Mouse (Mus musculus): Measurements from ENCODE around the gene Tcte1.

Gene Tcte1

GRCm38 (mm10) chr17:45547461-45548190, 24.4 kb downstream of the Tcte1 start:
- peak; percentile 85 for DNase-seq (ENCODE audit: low read depth, low spot score)

GRCm38 (mm10) chr17:45548541-45549512, 25.6 kb downstream of the Tcte1 start:
- DNase-seq (ENCODE audit: low read depth, low spot score), result peak; percentile 93

DNA sequence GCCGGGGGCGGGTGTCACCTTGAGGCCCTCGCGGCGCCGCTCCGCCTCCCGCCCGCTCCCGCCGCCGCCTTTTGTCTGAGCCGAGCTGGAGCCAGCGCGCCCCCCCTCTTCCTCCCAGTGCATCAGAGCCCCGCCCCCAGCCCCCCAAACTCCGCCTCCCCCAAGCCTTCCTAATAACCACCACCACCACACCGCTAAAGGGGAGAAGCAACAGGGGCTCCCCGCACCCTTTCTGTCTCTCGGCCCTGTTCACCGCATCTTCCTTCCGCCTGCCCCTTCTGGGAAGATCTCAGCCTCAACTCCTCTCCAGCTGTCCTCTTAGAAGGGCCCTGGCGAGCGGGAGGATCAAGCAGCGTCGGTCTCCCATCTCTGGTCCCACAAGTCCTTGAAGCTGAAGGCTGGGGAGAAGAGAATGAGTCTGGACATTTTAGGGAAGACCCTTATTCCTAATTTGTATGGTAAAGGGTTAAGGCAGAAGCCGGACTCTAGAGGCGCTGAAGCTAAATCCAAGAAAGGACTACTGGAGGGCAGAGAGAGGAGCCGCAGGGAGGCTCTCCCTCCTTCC, 26.5 kb downstream of the Tcte1 start, which contains the start of gene Tmem151b:
Gene Tmem151b, minus strand, starts transcription at position 61 of the 565 bp plus-strand sequence.
- peak; percentile 88 for DNase-seq (ENCODE audit: low read depth, low spot score)

DNA sequence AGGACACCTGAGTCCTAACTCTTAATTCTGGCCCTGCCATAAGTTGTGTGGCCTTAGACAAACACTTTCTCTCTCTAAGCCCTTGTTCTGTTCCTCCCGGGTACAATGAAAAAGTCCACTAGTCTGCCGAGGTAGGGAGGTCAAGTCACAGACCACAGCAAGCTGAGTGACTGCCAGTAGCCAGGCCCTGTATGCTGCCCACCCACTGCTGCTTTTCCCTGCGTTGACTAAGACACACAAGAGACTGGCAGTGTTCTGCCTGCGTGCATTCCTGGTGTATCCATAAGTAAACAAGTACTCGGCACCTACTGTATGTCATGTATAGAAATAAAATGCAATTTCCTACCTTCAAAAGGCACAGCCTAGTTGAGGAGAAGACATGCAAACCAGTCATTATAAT, 27.0 kb downstream of the Tcte1 start:
- DNase-seq (ENCODE audit: low read depth, low spot score), result peak; percentile 33

DNA sequence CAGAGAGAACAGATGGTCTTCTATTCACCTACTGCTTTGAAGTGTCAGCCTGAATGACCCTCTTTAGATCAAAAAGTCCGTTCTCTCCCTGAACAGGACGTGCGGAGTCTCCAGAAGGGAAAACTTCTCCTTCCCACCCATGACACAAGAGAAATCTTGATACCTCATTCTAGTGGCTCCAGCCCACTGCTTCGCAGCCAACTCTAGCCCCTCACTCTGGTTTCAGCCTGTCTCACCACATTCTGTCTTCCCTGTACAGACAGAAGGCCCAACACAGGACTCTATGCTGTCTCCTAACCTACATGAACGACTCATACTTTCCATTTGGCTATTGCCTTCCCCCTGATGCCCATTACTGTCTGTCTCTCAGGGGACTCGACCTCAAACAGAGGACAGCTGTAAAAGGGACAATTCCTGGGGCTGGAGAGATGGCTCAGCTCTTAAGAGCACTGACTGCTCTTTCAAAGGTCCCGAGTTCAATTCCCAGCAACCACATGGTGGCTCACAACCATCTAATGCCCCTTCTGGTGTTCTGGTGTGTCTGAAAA, 28.1 kb downstream of the Tcte1 start:
- DNase-seq (ENCODE audit: low read depth, low spot score), result no peak

DNA sequence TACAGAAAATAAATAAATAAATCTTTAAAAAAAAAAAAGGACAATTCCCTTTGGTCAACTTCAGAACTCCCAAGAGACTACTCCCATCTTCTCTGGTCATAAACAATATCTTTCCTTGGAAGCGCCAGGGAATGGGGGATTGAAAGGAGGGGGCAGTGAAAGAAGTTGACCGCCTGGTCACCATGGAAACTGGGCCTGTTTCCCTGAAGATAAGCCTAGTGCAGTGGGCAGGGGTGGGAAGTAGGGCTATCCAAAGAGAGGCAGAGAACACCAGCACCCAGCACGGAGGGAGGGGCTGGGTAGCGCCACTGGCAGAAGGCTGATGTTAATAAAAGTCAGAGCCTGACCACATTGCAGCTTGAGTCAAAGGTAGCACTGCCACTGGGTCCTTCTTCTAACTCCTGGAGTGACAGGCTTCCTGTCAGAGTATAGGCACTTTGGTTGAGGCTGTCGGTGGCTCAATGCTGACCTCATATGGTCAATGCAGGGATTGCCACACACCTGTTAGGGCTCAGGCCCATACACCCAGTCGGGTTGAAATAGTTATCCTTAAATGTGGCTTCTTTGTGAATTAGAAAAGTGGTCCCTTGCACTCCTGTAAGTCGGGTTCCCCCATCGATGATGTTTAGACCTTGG, 28.7 kb downstream of the Tcte1 start:
- peak; percentile 89 for DNase-seq (ENCODE audit: low read depth, low spot score)

GRCm38 (mm10) chr17:45553065-45553464, 29.8 kb downstream of the Tcte1 start:
- no peak for DNase-seq (ENCODE audit: low read depth, low spot score)

- DNase-seq (ENCODE audit: low read depth, low spot score), result no peak
Observed at GRCm38 (mm10) chr17:45554420-45554819, 31.2 kb downstream of the Tcte1 start.

- DNase-seq (ENCODE audit: low read depth, low spot score), result peak; percentile 94
Observed at GRCm38 (mm10) chr17:45555452-45556106, 32.3 kb downstream of the Tcte1 start, which contains the start of gene Nfkbie. Gene Nfkbie (plus strand): TSS chr17:45555703.

GRCm38 (mm10) chr17:45556107-45556489, 32.9 kb downstream of the Tcte1 start:
- no peak for DNase-seq (ENCODE audit: low read depth, low spot score)

- DNase-seq (ENCODE audit: low read depth, low spot score), result no peak
Observed at GRCm38 (mm10) chr17:45556514-45557245, 33.4 kb downstream of the Tcte1 start.

DNA sequence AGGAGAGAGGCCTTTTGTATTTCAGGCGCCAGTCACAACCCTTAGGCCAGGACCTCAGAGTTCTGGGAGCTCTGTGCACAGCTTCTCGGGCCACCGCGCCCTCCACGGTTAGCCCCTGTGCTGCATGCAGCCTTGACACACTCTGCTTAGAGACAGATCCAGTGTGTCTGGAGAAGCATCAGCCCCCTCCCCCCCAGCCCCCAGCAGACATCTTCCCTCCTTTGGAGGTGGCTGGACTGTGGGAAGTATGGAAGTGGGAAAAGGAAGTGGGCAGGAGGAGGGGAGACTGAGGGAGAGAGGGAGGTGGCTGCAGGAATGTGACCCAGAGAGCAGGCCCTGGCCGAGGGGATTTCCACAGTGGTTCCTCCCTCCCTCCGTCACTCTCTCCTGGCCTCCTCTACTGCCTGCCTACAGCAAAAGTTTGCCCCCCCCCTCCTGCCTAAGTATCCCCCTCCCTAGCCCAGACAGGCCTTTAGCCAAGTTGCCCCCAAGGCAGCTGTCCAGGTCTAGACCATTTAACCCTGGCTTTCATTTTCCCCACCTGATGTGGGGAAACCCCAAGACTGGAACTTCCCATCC, 34.1 kb downstream of the Tcte1 start:
- DNase-seq (ENCODE audit: low read depth, low spot score), result no peak

DNA sequence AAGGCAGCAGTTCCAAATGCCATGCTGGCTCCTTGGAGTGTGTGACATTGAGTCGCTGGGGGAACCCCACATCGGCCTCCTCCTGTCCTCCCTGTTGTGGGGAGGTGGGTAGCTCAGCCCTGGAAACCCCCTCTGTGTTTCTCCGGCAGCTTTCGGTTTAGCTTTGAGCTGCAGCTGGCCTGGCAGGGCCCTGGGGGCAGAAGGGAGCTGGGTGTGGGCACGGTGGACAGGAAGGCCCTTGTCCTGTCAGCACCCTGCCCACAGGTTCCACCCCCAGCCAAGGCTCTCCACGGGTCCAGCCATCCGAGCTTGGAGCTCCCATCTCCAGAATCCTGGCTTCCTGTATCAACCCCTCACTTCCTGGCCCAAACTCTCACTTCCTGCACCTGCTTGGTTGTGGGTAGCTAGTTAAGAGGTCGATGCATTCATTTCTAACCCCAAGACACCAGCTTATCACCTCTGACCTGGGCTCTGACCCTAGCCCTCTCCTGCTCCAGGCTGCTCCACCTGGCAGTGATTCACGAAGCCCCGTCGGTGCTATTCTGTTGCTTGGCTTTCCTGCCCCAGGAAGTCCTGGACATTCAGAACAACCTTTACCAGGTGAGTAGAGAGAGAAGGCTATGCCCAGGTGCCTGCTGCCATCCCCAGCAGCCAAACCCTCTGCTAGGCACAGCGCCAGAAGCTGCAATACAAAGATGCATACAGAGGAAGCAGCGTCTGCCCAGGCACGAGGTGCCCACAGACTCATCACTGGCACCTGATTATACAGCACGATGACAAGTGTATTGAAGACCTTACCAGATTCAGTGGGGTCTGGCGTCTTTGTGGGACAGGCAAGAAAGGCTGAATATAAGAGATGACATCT, 35.0 kb downstream of the Tcte1 start:
- DNase-seq (ENCODE audit: low read depth, low spot score), result no peak

DNA sequence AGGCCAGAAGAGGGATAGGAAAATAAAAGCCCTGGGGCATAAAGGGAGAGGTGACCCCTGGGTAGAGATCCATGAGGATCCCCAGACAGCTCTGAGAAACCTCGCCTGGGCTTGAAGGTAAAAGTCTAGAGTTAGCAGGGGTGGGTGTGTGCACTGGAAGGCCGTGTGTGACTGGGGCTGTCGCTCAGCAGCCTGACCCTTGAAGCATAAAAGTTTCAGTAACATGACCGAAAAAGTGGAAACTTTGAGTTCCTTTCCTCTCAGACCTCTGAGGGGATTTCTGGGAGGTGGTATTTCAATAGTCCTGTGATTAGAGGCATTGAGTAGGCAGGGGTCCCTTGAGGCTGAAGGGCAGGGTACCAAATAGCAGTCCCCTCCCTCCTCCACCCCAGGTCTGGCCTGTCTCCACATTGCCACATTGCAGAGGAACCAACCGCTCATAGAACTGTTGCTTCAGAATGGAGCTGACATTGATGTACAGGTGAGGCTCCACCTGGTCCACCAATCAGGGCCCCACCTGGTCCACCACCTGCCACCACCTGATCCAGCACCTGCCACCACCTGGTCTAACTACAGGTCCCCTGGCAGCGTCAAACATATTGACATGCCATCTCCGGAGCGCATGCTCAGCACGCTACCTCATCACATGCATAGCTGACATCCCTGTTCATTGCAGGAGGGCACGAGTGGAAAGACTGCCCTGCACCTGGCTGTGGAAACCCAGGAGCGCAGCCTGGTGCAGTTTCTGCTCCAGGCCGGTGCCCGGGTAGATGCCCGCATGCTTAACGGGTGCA, 36.7 kb downstream of the Tcte1 start:
- peak; percentile 69 for DNase-seq (ENCODE audit: low read depth, low spot score)

- no peak for DNase-seq (ENCODE audit: low read depth, low spot score)
Observed at GRCm38 (mm10) chr17:45563216-45563615, 40.0 kb downstream of the Tcte1 start.

DNA sequence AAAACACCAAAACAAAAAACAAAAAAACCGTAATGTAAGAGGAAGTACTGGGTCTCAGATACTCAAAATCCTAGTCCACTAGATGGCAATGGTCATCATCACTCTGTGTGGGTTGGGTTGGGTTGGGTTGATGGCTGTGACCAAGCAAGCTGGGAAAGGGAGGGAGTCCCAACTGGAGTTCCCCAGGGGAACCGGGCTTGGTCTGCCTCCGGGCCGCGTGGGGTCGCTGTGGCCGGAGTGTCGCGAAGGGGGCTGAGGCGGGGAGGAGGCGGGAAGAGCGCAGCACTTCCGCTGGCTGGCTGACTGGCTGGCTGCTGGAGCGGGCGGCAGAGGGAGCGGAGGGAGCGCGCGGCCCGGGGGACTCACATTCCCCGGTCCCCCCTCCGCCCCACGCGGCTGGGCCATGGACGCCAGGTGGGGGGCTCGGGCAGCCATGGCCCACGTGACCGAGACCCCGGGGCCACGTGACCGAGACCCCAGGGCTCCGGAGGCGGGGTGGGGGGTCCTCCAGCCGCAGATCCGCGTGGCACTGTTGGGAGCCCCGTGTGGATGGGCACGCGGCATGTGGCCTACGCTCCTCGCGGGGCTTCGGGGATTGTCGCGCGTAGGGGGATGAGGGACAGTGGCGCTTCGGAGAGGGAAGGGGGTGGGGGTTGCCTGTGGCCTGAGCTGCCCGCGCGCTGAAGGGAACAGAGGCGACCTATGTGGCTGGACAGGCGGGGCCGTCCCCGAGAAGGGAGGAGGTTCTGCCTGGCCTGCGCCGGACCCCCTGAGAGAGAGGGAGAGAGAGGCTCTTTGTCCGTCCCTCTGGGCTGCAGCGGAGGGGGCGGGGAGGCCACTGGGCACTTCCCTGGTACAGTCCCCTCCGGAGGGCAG, 40.7 kb downstream of the Tcte1 start, which contains the start of gene Slc35b2:
Gene Slc35b2, plus strand, starts transcription at position 220 of the 876 bp plus-strand sequence.
- DNase-seq (ENCODE audit: low read depth, low spot score), result peak; percentile 97

Measured in brain, adult 2 months (tissue).